13 mouse cellular contexts compared by ENCODE assay signal in genomic region chr11:64438909-64439308, GRCm38 (mm10). TPM values are rescaled to one million over a fixed set of nuclear protein-coding genes. Genes with fewer than 3 reads are reported as not detected.
DNase-seq lines count a peak whose midpoint lies in the region; ATAC-seq lines count a peak whose summit lies in the region.
"Had no signal": no experiment of that assay in that cellular context is flagged by ENCODE, and none has a peak within 500 bp of the region (broad histone marks: within the 10 kb centered on the region; RNA-seq: fewer than 3 reads in every experiment).

No protein-coding gene starts in this region.

- H3K4me3 ChIP-seq in forebrain, embryonic 14.5 days (ENCODE audit: low read depth, low read length): no peak overlapping the region
- H3K4me3 ChIP-seq in forebrain, embryonic 10.5 days: no peak overlapping the region
- H3K4me3 ChIP-seq in forebrain, embryonic 16.5 days (replicated peaks; ENCODE audit: low read length): no peak overlapping the region
- H3K4me3 ChIP-seq: liver, embryonic 13.5 days had no signal

- WGBS in forebrain, embryonic 14.5 days: 27% methylated on average over 3 of the region's 3 CpGs
- WGBS in forebrain, embryonic 10.5 days: 30% methylated on average over 3 of the region's 3 CpGs
- 22% methylated on average over 3 of the region's 3 CpGs for WGBS in forebrain, embryonic 16.5 days

- no peak for ATAC-seq in forebrain, embryonic 14.5 days
- ATAC-seq in forebrain, embryonic 16.5 days: no peak

- DNase-seq in forebrain, embryonic 14.5 days (ENCODE audit: low spot score): peak; percentile 12
- DNase-seq in forebrain, embryonic 10.5 days (ENCODE audit: extremely low spot score, low spot score): no peak
- peak; percentile 4 for DNase-seq in left cerebral cortex, postnatal 4 days
- no peak for DNase-seq in left cerebral cortex, postnatal 36 days (ENCODE audit: low spot score in 2 of 2)
- peak; percentile 14 for DNase-seq in thymus, postnatal 0 days (ENCODE audit: low spot score)
- DNase-seq in thymus, postnatal 10 days (ENCODE audit: low spot score in 2 of 2): no peak
- peak; percentile 46 for DNase-seq in naive thymus-derived CD4-positive, alpha-beta T cell, adult 2 months (ENCODE audit: low read depth)
- DNase-seq: B cell, adult 2 months; cerebellum, adult 2 months; liver, embryonic 13.5 days had no signal

- H3K27ac ChIP-seq in forebrain, embryonic 14.5 days (ENCODE audit: low read depth, low read length): no peak overlapping the region
- H3K27ac ChIP-seq in forebrain, embryonic 10.5 days: no peak overlapping the region
- H3K27ac ChIP-seq in forebrain, embryonic 16.5 days (ENCODE audit: low read length): no peak overlapping the region
- H3K27ac ChIP-seq: liver, embryonic 13.5 days had no signal

- no peaks in the 10 kb centered on the region for H3K9me3 ChIP-seq in forebrain, embryonic 14.5 days (replicated peaks; ENCODE audit: control insufficient read depth, low read length)
- no peaks in the 10 kb centered on the region for H3K9me3 ChIP-seq in forebrain, embryonic 10.5 days
- no peaks in the 10 kb centered on the region for H3K9me3 ChIP-seq in forebrain, embryonic 16.5 days (ENCODE audit: control insufficient read depth, low read length)
- H3K9me3 ChIP-seq: liver, embryonic 13.5 days had no signal

- peaks cover 21% of the 10 kb centered on the region for H3K27me3 ChIP-seq in forebrain, embryonic 14.5 days (replicated peaks; ENCODE audit: control insufficient read depth, insufficient read depth, low read length)
- H3K27me3 ChIP-seq in forebrain, embryonic 10.5 days (ENCODE audit: poor library complexity, severe bottlenecking): peaks cover 73% of the 10 kb centered on the region
- H3K27me3 ChIP-seq in forebrain, embryonic 16.5 days (replicated peaks; ENCODE audit: control insufficient read depth, insufficient read depth, low read length): peaks cover 24% of the 10 kb centered on the region

- H3K4me2 ChIP-seq in forebrain, embryonic 14.5 days (ENCODE audit: low read length): no peak overlapping the region
- H3K4me2 ChIP-seq in forebrain, embryonic 16.5 days (ENCODE audit: low read length): no peak overlapping the region
- H3K4me2 ChIP-seq: liver, embryonic 13.5 days had no signal

- peaks cover 8% of the 10 kb centered on the region for H3K4me1 ChIP-seq in forebrain, embryonic 14.5 days (ENCODE audit: control insufficient read depth, insufficient read depth, low read length)
- H3K4me1 ChIP-seq in forebrain, embryonic 10.5 days: peaks cover 45% of the 10 kb centered on the region
- peaks cover 22% of the 10 kb centered on the region for H3K4me1 ChIP-seq in forebrain, embryonic 16.5 days (replicated peaks; ENCODE audit: control insufficient read depth, insufficient read depth, low read length)

- intact Hi-C loops in left cerebral cortex, postnatal 4 days (cut with DNase I): no loop called here
- intact Hi-C loops in left cerebral cortex, postnatal 36 days (cut with DNase I): loop anchor here (5.0 to 10.0 kb wide), 2 partner anchors 364 to 1037 kb away; partner anchors contain the start of gene Cox10

- no peak overlapping the region for H3K9ac ChIP-seq in forebrain, embryonic 14.5 days (ENCODE audit: low read length)
- H3K9ac ChIP-seq in forebrain, embryonic 16.5 days (replicated peaks; ENCODE audit: low read depth, low read length): no peak overlapping the region
- H3K9ac ChIP-seq: liver, embryonic 13.5 days had no signal

- H3K36me3 ChIP-seq in forebrain, embryonic 14.5 days (ENCODE audit: control insufficient read depth, insufficient read depth, low read length): no peaks in the 10 kb centered on the region
- H3K36me3 ChIP-seq in forebrain, embryonic 10.5 days (replicated peaks): no peaks in the 10 kb centered on the region
- no peaks in the 10 kb centered on the region for H3K36me3 ChIP-seq in forebrain, embryonic 16.5 days (ENCODE audit: control insufficient read depth, insufficient read depth)
- H3K36me3 ChIP-seq: liver, embryonic 13.5 days had no signal

RNA-seq across cellular contexts. Expression of gene F930015N05Rik, which starts 2.5 kb away (rescaled TPM):
- 0.17 TPM in 1 of 2 replicates, not detected in the other for polyA plus RNA-seq in forebrain, embryonic 14.5 days (2014; fragmentation: Nextera tagmentation; extraction: Ambion mirVana)
- 1.3 and 1.4 TPM in 2 replicates for polyA plus RNA-seq in forebrain, embryonic 10.5 days (2016; fragmentation: Nextera tagmentation; extraction: Ambion mirVana)
- under 1 TPM; 0.50 to 0.79 TPM for total RNA-seq in left cerebral cortex, postnatal 4 days (2021)
- total RNA-seq in left cerebral cortex, postnatal 36 days (2021): under 1 TPM; 0.79 to 0.91 TPM
- polyA plus RNA-seq in thymus, postnatal 0 days (2015; fragmentation: Nextera tagmentation; extraction: Ambion mirVana): not detected in 2 replicates
- 0.38 TPM in 1 of 2 replicates, not detected in the other for polyA plus RNA-seq in forebrain, embryonic 16.5 days (2015; fragmentation: Nextera tagmentation; extraction: Ambion mirVana)
- total RNA-seq: gastrocnemius, adult 8-10 months had no signal
- polyA plus RNA-seq: heart, embryonic 16.5 days had no signal

RNA-seq across cellular contexts. Expression of gene Hs3st3a1, which starts 3.8 kb away (rescaled TPM):
- 0.30 and 0.32 TPM in 2 replicates for polyA plus RNA-seq in forebrain, embryonic 14.5 days (2014; fragmentation: Nextera tagmentation; extraction: Ambion mirVana)
- polyA plus RNA-seq in forebrain, embryonic 10.5 days (2016; fragmentation: Nextera tagmentation; extraction: Ambion mirVana): 0.72 and 1.0 TPM in 2 replicates
- under 1 TPM; 0.52 to 0.56 TPM for total RNA-seq in left cerebral cortex, postnatal 4 days (2021)
- 1 to 10 TPM; 1.0 TPM for total RNA-seq in left cerebral cortex, postnatal 36 days (2021)
- polyA plus RNA-seq in thymus, postnatal 0 days (2015; fragmentation: Nextera tagmentation; extraction: Ambion mirVana): 0.21 and 0.30 TPM in 2 replicates
- polyA plus RNA-seq in forebrain, embryonic 16.5 days (2015; fragmentation: Nextera tagmentation; extraction: Ambion mirVana): 0.10 and 0.32 TPM in 2 replicates

Comparison
In these comparisons a context has a peak if more than half of its experiments do, and no peak if none do; other contexts are left out.
1. DNase-seq: peak in forebrain, embryonic 14.5 days (single experiment), left cerebral cortex, postnatal 4 days (single experiment), thymus, postnatal 0 days (single experiment) and naive thymus-derived CD4-positive, alpha-beta T cell, adult 2 months (single experiment); none in forebrain, embryonic 10.5 days (single experiment), left cerebral cortex, postnatal 36 days (0 of 2) and thymus, postnatal 10 days (0 of 2).